Comparison of ENCODE assay signal across 22 mouse cellular contexts in genomic region chr12:100369220-100369619, GRCm38 (mm10).
DNase-seq lines count a peak whose midpoint lies in the region; ATAC-seq and TF ChIP-seq lines count a peak whose summit lies in the region.
"Had no signal": no experiment of that assay in that cellular context is flagged by ENCODE, and none has a peak within 500 bp of the region (broad histone marks: within the 10 kb centered on the region; RNA-seq: fewer than 3 reads in every experiment).

No protein-coding gene starts in this region.

- TF ChIP-seq CTCF in kidney, postnatal 0 days (IDR thresholded peaks at IDR 0.05; ENCODE audit: low read depth), result no peak
- no peak for TF ChIP-seq CTCF in lung, postnatal 0 days (IDR thresholded peaks at IDR 0.05)

- WGBS in kidney, postnatal 0 days, result 37% methylated on average over 3 of the region's 3 CpGs
- 54% methylated on average over 3 of the region's 3 CpGs for WGBS in kidney, embryonic 15.5 days
- 20% methylated on average over 3 of the region's 3 CpGs for WGBS in lung, postnatal 0 days

- ATAC-seq in kidney, postnatal 0 days (replicated peaks; ENCODE audit: low FRiP score, low read depth), result no peak
- no peak for ATAC-seq in kidney, embryonic 15.5 days (replicated peaks; ENCODE audit: low FRiP score)
- ATAC-seq in lung, postnatal 0 days, result no peak; the same call in 1 of the 2 replicates
- ATAC-seq: activated CD4-positive, CD25-positive, alpha-beta regulatory T cell, adult 4 months; CD4-positive, CD25-positive, alpha-beta regulatory T cell, adult 4 months; forebrain, embryonic 13.5 days; forebrain, postnatal 0 days had no signal

- no peak overlapping the region for H3K4me2 ChIP-seq in kidney, postnatal 0 days (ENCODE audit: low read length)
- H3K4me2 ChIP-seq in kidney, embryonic 15.5 days, result no peak overlapping the region
- no peak overlapping the region for H3K4me2 ChIP-seq in lung, postnatal 0 days (replicated peaks; ENCODE audit: low read depth, low read length)
- H3K4me2 ChIP-seq: embryonic facial prominence, embryonic 13.5 days; forebrain, embryonic 13.5 days; heart, embryonic 15.5 days; hindbrain, embryonic 14.5 days had no signal

- no peak overlapping the region for H3K4me3 ChIP-seq in kidney, postnatal 0 days (replicated peaks; ENCODE audit: low read depth, low read length)
- H3K4me3 ChIP-seq in kidney, embryonic 15.5 days (replicated peaks), result no peak overlapping the region
- H3K4me3 ChIP-seq in lung, postnatal 0 days (ENCODE audit: low read depth, low read length), result no peak overlapping the region
- H3K4me3 ChIP-seq: embryonic facial prominence, embryonic 13.5 days; forebrain, embryonic 13.5 days; heart, embryonic 10.5 days; heart, embryonic 15.5 days; hindbrain, embryonic 10.5 days had no signal

- TF ChIP-seq EP300 in lung, postnatal 0 days (IDR thresholded peaks at IDR 0.05), result no peak

- H3K9ac ChIP-seq in kidney, postnatal 0 days (ENCODE audit: low read depth, low read length), result no peak overlapping the region
- H3K9ac ChIP-seq in kidney, embryonic 15.5 days, result no peak overlapping the region
- H3K9ac ChIP-seq in lung, postnatal 0 days (replicated peaks; ENCODE audit: low read depth), result no peak overlapping the region
- H3K9ac ChIP-seq: embryonic facial prominence, embryonic 13.5 days; forebrain, embryonic 13.5 days; forebrain, postnatal 0 days; heart, embryonic 15.5 days; hindbrain, embryonic 14.5 days had no signal

- peak; percentile 27 for DNase-seq in kidney, postnatal 0 days (ENCODE audit: low spot score)
- DNase-seq in lung, postnatal 0 days (ENCODE audit: low spot score), result peak; percentile 25
- no peak for DNase-seq in lung, postnatal 4 days
- DNase-seq in ZHBTc4 (ENCODE audit: low read depth, low spot score) (peak; percentile 15), adipocyte (ENCODE audit: low spot score) (no peak)
- no peak for DNase-seq in thymus, postnatal 25 days
- DNase-seq: adrenal gland, postnatal 25 days; cerebellum, adult 18-20 months; cerebellum, adult 9-11 months; cerebellum, postnatal 36 days; forebrain, postnatal 0 days; gastrocnemius, postnatal 25 days had no signal

- no peaks in the 10 kb centered on the region for H3K27me3 ChIP-seq in kidney, postnatal 0 days (ENCODE audit: insufficient read depth, low read length)
- H3K27me3 ChIP-seq in kidney, embryonic 15.5 days, result no peaks in the 10 kb centered on the region
- no peaks in the 10 kb centered on the region for H3K27me3 ChIP-seq in lung, postnatal 0 days (replicated peaks; ENCODE audit: insufficient read depth, low read length)
- H3K27me3 ChIP-seq: embryonic facial prominence, embryonic 13.5 days; forebrain, embryonic 13.5 days; heart, embryonic 15.5 days had no signal

- no peak overlapping the region for H3K27ac ChIP-seq in kidney, postnatal 0 days
- H3K27ac ChIP-seq in kidney, embryonic 15.5 days, result no peak overlapping the region
- H3K27ac ChIP-seq in lung, postnatal 0 days (ENCODE audit: low read length), result no peak overlapping the region
- H3K27ac ChIP-seq: embryonic facial prominence, embryonic 13.5 days; forebrain, embryonic 13.5 days; heart, embryonic 10.5 days; heart, embryonic 15.5 days; hindbrain, embryonic 10.5 days; hindbrain, embryonic 14.5 days had no signal

- H3K36me3 ChIP-seq in kidney, postnatal 0 days (ENCODE audit: insufficient read depth, low read length), result peaks cover 50% of the 10 kb centered on the region
- peaks cover 67% of the 10 kb centered on the region for H3K36me3 ChIP-seq in kidney, embryonic 15.5 days
- H3K36me3 ChIP-seq in lung, postnatal 0 days (ENCODE audit: insufficient read depth, low read length), result peaks cover 20% of the 10 kb centered on the region; the same call in 1 of the 2 replicates

- no peaks in the 10 kb centered on the region for H3K4me1 ChIP-seq in kidney, postnatal 0 days (replicated peaks; ENCODE audit: insufficient read depth, low read length)
- H3K4me1 ChIP-seq in kidney, embryonic 15.5 days, result no peaks in the 10 kb centered on the region
- H3K4me1 ChIP-seq in lung, postnatal 0 days (ENCODE audit: insufficient read depth, low read depth, low read length), result no peaks in the 10 kb centered on the region
- H3K4me1 ChIP-seq: embryonic facial prominence, embryonic 13.5 days; forebrain, embryonic 13.5 days; heart, embryonic 10.5 days; heart, embryonic 15.5 days; hindbrain, embryonic 10.5 days had no signal

- no peaks in the 10 kb centered on the region for H3K9me3 ChIP-seq in kidney, postnatal 0 days (replicated peaks; ENCODE audit: low read length)
- H3K9me3 ChIP-seq in kidney, embryonic 15.5 days (replicated peaks), result no peaks in the 10 kb centered on the region
- H3K9me3 ChIP-seq in lung, postnatal 0 days (ENCODE audit: low read length), result no peaks in the 10 kb centered on the region
- H3K9me3 ChIP-seq: embryonic facial prominence, embryonic 13.5 days; forebrain, embryonic 13.5 days; G1E; heart, embryonic 10.5 days; heart, embryonic 15.5 days; hindbrain, embryonic 10.5 days had no signal

Comparison
In these comparisons a context has a peak if more than half of its experiments do, and no peak if none do; other contexts are left out.
1. DNase-seq: peak in kidney, postnatal 0 days (single experiment), lung, postnatal 0 days (single experiment) and ZHBTc4 (single experiment); none in lung, postnatal 4 days (0 of 2), adipocyte (single experiment) and thymus, postnatal 25 days (single experiment).